Mouse (Mus musculus) T-helper 2 cell (primary cell): ENCODE results near the gene Wdr25.

Source experiments
- in situ Hi-C: fragments of 300-600 bp; cut with MboI, MseI; formaldehyde crosslinking; loops from one replicate; pipeline ENCODE4 v1.15.1; 2025; ENCODE audit warnings: high pct_unique_total_duplicates

The Wdr25 gene

DNA sequence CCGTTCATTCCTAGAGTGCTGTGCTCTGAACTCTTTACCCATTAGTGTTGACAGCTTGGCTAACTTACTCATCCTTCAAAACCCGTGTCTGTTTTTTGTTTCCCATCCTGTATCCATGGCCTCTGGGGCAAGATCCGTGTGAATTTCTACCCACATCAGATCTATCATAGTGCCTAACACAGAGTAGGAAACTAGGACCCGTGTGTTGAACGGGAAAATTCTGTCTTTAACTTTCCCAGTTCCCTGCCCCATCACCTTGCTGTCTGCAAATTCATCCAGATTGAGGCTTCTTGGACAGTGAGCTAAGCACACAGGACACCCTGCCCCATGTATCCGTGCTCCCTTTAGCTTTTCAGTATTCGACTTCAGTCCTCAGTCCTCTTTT is 993 bp downstream of the Wdr25 start:
- in situ Hi-C loops = loop anchor here (10.0 kb wide), 2 partner anchors 100 to 130 kb away; partner anchors contain the start of gene Yy1

DNA sequence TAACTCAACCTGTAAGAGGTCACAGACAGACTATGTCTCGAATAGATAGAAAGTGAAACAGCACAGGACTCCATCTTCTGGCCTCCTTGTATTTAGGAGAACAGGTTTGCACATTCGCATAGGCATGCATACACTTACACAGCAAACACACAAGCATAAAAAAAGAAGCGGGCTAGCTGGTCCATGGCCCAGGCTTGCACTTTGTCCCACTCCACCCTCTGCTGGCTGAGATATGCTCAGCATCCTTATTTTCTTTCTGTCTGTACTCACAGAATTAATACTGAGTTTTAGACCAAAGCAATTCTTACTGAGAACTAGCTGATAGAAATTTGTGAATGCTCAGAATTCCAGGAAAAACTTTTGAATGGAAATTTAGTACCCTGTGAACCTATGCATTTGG is 2.6 kb downstream of the Wdr25 start:
- in situ Hi-C loops = loop anchor here (10.0 kb wide), 2 partner anchors 101 to 131 kb away; partner anchors contain the start of gene Yy1

DNA sequence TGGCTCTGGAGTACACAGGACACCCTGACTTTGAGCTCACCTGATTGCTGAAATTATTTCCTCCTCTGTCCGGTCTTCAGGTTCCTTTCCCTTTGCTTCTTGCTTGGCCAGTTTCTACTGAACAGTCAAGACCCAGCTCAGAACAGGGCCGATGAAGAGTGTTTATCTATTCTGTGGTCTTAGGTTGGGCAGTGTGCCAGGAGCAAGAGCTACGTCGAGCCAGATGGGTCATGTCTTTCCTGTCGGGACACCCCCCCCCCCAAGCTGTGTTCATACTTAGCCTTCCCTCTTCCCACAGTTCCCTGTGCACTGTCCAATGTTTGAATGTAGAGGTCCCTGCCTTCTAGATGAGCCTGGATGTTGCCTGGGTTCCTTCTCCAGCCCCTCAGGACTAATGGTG is 7.9 kb downstream of the Wdr25 start:
- in situ Hi-C loops = no loop called here

DNA sequence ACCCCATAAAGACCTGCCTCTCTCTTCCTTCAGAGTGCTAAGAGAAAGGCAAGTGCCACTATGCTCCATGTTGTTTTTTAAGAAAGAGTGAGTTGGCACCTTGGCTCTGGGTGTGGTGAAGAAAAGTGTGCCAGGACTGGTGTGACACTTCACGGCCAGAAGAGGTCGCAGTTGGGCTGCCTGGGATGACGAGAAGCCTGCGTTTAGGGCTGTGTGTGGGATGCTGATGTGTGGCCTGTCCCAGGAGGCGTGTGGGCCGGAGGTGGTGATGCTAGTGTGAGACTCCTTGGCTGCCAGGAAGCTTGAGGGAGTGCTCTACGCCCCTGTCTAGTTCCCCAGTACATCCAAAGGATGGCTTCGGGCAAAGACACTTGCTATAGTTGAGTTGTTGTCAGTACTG is 9.5 kb downstream of the Wdr25 start:
- in situ Hi-C loops = no loop called here

DNA sequence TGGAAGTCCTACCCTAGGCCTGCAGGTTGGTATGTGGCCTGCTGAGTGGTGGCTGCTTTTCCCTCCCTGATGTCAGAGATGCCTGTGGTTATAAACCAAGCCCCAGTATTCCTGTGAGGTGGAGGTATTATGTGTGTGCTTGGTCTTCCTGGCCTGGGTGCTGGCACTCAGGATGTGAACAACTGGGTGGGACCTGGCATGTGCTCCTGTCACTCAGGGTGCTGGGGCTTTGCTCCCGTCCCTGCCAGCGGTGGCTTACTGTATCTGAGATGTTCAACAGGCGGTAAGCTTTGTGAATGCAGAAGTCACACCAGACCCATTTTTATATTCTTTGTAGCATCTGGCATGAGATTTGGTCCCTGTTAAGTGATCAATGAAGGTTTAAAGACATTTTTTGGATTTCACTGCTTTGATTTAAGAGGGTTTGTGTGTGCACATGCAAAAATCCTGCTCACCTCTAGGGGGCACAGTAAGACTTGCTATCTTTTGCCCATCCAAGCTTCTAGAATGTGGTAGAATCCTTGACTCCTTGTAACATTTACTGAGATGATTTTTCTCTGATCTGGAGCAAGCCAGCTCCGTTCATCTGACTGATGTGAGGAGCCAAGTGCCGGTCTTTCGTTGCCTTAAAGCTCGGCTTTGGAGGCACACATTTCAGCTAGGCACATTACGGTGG is 10.3 kb downstream of the Wdr25 start:
- in situ Hi-C loops = no loop called here

DNA sequence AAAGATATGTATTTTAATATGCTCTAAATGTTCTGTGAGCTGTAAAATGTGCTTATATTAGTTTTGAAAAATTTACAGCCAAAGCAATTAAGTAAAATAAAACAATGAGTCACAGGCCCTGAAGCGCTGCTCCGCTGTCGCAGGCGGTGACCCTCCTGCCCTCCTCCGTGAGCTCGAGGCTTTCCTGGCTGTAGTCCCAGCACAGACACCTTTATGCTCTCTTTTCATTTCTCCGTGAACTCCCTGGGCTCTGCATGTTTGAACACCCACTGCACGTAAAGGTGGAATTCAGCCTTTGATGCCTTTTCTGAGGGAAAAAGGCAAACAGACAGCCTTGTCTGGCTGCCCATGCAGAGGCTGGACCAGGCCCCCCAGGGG is 10.8 kb downstream of the Wdr25 start:
- in situ Hi-C loops = no loop called here

DNA sequence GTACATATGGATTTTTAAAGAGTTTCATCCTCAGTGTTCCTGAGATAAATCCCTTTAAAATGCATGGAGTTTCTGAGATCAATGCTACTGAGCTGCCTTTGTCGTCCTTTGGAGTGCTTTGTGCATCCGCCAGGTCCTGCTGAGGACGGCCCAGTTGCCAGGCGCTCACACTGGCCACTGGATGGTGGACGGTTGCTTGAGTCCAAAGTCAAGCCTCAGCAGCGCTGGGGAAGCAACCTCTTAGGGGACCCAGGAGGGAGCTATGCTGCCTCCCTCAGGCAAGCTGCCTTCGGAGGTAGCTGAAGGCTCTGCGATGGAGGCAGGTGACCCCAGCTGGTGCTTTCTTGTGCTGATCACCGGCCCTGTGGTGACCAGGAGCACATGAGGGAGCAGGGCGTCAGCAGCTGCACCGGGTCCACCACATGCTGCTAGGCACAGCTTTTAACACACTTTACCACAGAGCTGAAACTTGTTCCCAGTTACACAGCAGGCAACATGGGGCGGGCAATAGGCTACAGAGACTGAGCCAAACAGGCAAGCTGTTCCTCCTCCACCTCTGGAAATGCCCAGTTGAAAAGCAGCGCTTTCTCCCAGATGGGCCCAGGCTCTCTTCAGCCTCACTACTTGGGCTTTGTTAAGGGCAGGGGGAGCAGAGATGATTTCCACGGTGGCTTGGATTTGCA is 12.3 kb downstream of the Wdr25 start:
- in situ Hi-C loops = loop anchor here (5.0 kb wide), 2 partner anchors 397 to 487 kb away; no protein-coding TSS in a partner anchor

DNA sequence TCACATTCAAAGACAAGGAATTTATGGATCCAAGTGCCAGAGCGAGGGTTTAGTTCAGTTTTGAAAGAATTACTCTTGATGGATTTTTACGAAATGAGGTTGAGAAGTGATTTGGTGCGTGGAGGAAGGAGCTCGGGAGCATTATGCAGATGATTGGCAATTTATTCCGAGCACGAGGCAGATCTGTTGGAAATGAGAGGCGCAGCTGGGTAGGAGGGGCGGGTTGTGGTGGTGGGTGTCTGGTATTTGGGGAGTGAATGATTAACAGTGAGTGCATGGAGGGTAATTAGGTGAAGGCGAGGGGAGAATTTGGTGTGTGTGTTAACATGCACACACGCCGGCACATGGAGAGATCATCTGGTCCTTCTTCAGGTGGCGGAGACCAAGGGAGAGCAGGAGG is 13.0 kb downstream of the Wdr25 start:
- in situ Hi-C loops = loop anchor here (5.0 kb wide), 2 partner anchors 396 to 486 kb away; no protein-coding TSS in a partner anchor

DNA sequence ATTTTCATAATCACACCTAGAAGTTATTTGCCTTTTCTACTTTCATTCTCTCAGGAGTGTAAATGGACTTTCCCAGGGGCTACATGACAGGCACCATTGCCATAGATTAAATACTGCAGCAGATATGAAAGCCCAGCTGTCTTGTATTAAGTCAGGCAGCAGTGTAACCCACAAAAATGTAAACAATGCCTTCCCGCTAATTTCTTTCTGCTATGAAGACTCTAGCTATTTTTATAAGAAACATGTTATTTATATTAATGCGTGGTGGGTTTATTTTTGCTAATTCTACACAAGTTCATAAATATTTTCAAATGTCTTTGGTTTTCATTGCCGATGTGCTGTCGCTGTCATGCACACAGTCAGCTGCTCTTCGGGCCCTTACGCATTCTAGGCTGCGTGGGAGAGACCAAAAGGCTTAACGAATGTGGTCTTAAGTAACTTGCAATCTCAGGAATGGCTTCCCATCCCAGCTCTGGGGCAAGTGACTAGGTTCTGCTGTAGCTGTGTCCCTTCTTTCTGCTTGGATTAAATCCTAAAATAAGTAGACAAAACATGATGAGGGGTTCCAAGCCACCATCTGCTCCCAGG is 16.5 kb downstream of the Wdr25 start:
- in situ Hi-C loops = loop anchor here (5.0 kb wide), 2 partner anchors 392 to 482 kb away; no protein-coding TSS in a partner anchor

DNA sequence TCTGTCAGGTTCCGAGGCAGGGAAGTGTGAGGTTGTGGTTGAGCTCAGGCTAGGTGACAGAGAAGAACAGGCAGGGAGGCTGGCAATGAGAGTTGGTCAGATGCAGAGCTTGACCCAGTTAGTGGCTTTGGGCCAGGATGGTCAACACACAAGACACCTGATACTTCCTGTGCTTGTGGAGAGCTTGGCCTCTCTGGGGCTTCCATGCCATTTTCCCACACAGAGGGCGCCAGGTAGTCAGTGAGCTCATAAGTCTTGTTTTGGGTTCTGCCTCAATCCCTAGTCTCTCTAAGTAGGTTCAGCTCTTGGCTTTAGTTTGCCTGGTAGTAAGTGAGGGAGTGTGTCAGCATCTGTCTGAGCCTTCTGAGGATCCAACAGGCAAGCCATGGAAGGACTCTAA is 19.0 kb downstream of the Wdr25 start:
- in situ Hi-C loops = no loop called here

DNA sequence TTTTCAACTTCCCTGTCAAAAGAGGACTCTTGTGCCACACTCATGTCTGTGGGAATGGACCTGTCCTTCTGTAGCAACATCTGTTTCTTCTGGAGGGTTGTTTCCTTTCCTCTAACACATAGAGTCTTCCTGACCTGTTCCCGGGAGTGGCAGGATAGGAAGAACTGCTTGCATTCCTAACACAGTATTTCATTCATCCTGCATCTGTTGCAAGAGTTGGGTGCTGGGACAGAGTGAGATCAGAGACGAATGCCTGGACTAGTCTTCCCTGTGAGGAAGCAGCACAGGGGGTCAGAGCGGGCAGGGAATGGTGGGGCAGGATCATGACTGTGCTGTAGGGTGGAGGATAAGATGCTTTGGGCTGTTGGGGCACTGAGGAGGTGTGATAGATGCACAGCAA is 20.8 kb downstream of the Wdr25 start:
- in situ Hi-C loops = no loop called here

DNA sequence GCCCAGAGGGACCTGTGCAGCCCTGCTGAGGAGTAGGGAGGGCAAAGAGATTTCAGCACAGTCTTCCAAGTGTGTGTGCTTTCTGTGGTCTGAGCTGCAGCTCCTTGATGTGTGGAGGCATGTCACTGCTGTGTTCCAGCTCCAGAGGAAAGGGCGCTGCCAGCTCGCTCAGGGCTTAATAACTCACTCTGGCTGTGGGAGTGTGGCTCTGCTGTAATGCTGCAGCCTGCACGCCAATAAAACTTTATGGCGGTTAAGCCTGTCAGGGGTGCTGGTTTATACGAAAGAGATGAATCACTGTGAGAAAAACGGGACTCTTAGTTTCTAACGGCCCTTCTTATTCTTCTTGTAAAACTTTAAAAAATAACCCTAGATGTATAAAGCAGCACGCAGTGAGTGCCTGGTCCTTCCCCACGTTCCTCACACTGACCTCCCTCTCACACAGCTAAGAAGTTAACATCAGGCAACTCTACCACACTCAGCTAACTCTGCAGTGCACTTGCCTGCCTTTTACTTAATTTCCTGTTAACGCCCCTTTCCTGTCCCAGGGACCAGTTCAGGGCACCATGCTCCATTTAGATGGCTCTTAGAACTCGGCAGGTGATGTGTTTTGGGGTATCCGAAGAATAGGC is 21.4 kb downstream of the Wdr25 start:
- in situ Hi-C loops = no loop called here

DNA sequence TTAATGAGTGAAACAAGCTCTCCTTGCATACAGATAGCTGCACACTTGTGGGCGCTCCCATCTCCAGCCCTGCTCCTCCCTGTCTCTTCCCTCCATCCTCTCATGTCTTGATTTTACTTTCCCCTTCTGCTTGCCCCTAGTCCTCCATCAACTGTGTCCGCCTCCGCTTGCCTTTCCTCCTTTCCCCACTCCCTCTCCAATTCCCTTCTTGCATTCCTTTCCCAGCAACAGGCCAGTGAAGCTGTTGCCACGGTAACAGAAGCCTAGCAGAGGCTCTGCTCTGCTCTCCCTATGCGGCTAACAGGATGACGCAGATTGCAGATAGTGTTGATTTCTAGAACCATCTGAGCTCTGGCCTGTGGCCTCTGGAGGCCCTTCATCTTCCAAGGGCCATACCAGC is 22.5 kb downstream of the Wdr25 start:
- in situ Hi-C loops = no loop called here

DNA sequence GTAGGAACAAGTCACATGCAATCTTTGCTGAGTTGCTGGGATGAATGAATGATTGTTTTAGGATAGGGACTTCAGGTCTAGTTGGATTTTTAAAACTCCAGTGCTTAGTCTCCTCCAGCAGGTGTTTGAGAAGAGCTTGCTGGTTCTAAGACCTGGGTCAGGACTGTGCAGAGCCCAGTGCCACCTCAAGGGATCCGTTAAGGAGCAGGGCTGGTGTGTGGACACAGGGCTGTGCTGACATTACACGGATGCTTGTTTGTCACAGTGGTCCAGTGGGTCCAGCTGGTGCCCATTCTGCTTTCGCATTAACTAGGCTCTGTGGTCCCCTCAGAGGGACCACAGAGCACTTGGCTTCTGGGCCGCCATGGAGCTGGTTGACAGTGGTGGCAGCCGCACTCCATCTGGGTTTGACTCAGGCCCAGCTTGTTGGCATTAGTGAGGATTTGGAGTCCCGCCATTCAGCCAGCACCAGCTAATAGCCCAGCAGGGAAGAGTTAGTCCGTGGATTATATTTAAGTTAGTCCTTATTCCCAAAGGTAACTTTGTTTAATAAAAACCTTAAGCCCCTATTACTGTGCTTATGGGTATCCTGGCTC is 23.1 kb downstream of the Wdr25 start:
- in situ Hi-C loops = no loop called here

DNA sequence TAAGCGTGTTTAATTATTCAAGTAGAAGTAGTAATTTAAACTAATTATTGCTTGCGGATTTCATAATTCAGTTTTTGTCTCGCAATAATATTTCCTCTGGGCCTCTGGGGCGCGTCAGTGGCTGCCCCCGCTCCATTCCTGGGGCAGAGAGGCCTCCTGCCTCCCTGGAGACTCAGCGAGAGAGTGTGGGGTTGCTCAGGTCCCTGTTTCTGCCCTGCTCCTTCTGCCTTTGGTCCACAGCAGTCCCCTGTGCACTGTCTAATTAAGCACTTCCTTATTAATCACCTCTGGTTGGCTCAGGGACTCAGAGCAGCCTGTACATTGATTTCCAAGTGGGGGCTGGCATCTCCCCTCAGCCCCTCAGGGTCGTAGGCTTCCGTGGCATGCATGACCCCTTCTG is 24.1 kb downstream of the Wdr25 start:
- in situ Hi-C loops = no loop called here

DNA sequence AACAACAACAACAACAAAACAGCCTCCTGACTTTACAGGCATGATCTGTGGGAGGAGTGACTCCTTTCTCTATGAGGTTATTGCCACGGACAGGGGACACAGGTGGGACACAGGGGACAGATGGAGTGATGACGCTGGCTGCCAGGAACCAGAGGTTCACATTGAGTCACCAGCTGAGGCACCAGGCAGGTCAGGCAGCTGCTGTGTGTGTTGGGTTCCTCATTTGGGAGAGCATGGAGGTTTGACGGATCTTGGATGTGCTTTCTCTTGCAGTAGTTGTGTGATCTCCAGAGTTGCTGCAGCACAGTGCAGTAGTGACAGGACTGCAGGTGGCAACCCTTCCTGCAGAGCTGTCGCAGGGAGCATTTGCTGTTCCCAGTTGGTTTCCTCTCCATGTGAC is 25.3 kb downstream of the Wdr25 start:
- in situ Hi-C loops = no loop called here

DNA sequence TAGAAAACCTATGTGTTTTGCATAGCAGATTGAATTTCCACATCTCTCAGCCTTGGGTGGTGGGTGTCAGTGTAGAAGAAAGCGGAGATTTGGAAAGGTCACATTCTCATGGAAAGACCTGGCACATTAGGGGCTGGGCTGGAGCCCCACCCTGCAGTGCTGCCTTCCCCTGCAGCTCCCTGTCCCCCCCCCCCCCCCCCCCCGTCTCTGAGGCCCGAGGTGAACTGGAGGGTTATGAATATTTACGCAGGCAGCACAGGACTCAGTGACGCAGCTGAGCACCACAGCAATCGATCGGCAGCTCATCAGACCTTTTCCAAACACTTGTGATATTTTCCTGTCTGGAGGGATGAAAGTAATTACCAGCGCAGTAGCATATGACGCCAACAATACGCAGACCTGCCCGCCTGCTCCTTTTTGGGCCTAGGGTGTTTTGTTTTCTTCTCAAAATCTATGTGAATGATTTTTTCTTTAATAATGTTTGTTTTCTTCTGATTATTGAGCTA is 33.2 kb downstream of the Wdr25 start:
- in situ Hi-C loops = no loop called here

DNA sequence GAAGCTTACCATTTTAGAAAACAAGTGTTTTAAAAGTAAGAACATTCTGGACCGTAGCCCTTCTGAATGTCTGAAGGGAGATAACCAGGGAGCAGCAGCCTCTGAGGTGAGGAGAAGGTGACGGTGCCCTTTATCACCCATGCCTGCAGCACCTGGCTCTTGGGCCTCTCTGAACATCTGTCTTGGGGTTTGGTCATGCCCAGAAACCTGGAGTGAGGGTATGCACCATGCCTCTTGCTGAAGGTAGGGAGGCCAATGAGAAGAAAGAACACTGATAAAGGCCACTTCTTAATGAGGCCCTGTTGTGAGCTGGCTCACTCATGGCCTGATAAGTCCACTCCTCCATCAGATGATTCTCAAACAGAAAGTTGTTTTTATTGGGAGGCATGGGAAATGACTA is 34.8 kb downstream of the Wdr25 start:
- in situ Hi-C loops = no loop called here

DNA sequence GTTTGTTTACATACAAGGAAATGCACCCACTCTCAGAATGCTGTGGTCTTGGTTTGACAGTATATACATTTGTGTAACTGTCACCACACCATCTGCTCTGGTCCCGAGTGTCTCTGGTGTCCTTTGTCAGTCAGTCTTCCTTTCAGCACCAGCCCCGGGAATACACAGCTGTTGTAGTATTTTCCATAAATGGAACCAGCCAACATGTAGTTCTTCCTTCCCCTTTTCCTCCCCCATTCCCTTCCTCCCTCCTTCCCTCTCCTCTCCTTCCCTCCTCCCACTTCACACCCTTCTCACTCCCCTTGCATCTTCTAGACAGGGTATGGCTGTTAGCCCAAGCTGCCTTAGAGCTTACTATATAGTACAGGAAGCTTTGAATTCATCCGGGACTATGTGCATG is 36.0 kb downstream of the Wdr25 start:
- in situ Hi-C loops = no loop called here

DNA sequence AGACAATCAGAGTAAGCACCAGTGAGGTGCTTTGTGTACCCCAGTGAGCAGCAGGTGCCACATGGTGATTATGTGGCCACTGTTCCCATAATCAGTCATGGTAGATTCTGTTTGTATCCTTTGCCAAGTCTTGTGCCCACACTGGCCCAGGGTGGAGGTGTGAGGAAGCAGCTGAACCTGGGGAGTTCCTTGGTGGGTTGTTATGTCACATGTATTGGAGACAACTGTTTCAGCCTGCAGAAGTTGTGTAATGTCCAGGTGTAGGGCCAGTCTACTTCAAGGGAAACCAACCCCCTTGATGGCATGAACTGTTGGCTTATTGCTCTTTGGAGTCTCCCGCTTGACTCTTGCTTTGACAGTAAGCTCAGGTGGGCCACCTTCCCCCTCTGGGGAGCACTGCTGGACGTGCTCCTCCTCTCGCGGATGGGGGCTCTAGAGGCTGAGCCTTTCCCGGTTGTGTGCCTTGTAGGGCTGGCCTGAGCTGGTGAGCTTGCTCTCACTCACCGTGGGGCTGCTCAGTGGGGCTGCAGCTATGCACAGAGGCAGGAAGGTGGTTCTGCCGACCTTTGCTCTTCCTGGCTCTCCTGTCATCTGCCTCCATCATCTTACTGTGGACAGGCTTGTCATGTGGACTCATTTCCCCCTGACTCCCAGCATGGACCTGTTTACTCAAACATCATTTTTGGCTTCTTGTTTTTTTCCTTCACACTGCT is 38.1 kb downstream of the Wdr25 start:
- in situ Hi-C loops = no loop called here

DNA sequence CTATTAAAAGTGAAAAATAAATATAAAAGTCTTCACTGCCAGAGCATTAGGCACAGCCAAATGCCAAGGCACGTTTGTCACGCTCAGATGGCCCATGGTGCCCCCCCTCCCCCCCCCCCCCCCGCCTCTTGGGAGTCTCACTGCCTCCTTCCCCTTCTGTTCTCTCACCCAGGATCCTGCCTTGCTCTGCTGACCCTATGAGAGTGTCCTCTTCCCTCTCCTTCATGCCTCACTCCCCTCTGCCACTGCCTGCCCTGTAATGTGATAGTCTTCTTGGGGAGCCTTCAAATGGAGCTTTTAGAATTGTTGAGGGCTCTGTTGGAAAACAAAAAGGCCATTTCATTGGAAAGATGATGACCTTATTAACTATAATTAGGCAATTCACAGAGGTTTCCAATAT is 38.7 kb downstream of the Wdr25 start:
- in situ Hi-C loops = no loop called here
